Mouse (Mus musculus): Measurements from ENCODE around the gene Fut2. TPM values are rescaled to one million over a fixed set of nuclear protein-coding genes. Genes with fewer than 3 reads are reported as not detected.

Fut2 gene
- total RNA-seq (2023; ENCODE audit: inconsistent age): not detected in 4 replicates

GRCm38 (mm10) chr7:45666161-45666560 is at the start of gene Fut2:
Gene Fut2, minus strand, starts transcription at chr7:45666394.

GRCm38 (mm10) chr7:45715090-45715708 is 49.0 kb upstream of the Fut2 start, which contains the start of gene Rpl18:
Gene Rpl18, plus strand, starts transcription at chr7:45715457.

GRCm38 (mm10) chr7:45704730-45705442 is 38.7 kb upstream of the Fut2 start, which contains the start of gene Dbp:
Gene Dbp, plus strand, starts transcription at chr7:45705088.

DNA sequence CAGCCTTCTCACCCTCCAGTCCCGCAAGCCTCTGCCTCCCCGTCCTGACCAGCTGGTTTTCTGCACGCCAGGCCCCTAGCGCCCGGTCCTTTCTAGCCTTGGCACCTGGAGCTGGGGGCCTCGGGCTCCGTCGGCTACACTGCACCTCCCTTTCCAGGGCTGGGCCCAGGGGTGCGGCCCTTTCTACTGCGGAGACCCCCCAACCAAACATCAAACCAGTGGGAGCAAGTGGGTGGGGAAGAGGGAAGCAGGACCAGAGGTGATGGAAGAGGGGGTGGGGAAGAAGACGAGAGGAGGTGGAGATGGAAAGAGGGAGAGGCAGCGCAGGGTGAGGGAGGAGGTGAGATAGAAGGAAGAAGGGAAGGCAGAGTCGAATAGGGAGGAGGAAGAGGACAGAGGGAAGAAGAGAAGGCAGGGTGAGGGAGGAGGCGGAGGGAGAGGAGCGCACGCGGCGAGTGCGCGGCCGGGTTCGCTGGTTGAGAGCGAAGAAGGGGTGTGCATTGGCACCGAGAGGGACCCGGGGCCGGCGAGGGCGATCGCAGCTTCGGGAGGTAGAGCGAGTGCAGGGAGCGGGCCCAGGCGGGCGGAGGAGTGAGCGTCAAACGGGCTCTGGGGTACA is 33.4 kb upstream of the Fut2 start, which contains the start of gene Car11:
TSS of gene Car11 (plus strand) at position 321 of the 619 bp plus-strand sequence.

DNA sequence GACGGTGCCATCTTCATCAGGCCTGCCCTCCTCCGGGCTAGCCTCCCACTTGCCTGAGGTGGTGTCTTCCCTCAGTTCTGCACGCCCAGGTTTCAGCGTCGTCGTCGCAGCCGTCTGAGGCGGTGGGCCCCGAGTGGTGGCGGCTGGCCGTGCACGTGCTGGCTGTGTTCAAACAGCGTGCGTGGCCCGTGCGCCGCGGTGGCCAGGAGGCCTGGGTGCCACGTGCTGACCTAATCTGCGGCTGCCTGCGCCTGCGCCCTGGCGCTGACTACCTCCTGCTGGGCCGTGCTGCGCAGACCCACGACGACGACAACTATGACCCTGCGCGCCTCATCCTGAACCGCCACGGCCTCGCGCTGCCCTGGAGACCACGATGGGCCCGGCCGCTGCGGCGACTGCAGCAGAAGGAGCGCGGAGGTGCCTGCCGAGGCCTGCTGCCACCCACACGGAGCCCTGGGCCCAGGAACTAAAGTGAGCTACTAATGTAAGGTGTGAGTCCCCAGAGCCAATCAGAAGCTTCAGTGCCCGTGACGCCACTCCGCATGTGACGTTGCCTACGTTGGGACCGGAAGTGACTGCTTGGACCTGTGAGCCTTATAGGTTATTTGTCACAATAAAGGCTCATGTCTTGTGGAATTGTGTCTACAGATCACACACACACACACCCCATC is 27.9 kb upstream of the Fut2 start, which contains the start of gene Sec1:
TSS of gene Sec1 (minus strand) at position 482 of the 671 bp plus-strand sequence.

DNA sequence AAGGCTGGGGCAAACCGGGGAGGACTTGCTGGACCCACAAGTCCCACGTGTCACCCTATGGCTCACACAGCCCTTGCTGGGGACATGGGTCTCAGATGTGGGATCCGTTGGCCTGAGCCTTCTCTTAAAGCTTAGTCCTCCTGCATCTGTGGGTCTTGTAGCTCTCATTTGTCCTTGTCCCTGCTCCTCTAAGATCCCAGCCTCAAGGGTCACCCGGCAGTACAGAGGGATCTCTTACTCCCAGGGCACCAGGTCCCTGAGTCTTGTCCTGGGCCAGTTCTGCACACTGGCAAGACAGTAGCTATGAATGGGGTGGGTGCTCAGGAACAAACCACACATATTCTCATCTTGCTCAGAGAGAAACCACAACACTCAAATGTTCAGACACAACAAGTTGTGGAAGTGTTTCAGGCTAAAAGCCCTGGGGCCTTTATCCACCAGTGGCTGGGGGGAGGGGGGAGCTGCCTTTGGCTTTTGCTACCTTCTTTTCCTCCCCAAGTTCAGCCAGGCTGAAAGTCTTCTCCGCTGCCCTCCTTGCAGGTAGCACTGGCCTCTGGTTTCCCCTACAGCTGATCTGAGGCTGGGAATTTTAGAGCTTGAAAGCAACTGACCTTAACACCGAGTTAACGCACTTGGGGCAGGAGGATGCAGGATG is 17.3 kb upstream of the Fut2 start, which contains the start of gene Ntn5:
TSS of gene Ntn5 (plus strand) at position 627 of the 655 bp plus-strand sequence.

DNA sequence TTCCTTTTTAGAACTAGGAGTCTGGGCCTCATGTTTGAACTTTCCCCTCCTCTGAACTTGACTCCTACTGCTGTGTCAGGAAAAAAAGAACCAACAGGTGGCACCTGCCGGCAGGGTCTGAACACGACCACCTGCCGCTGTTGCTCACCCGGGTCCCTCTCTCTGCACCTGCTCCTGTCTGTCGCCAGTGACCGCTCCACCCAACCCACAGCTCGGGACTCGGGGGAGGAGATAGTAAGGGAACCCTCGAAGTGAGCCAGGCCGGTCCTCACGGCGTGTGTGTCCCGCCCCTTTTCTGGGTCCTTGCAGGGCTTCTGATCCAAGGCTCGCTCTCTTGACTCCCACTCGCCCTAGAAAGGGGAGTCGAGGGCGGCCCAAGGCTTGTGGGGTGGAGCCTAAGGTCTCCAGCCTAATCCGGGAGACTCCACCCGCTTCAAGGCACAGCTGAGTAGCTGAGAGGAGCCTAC is 26.6 kb downstream of the Fut2 start, which contains the start of gene Mamstr:
TSS of gene Mamstr (plus strand) at position 417 of the 467 bp plus-strand sequence.

GRCm38 (mm10) chr7:45627261-45627660 is 38.9 kb downstream of the Fut2 start, which contains the start of gene Rasip1:
Gene Rasip1, plus strand, starts transcription at chr7:45627488.

DNA sequence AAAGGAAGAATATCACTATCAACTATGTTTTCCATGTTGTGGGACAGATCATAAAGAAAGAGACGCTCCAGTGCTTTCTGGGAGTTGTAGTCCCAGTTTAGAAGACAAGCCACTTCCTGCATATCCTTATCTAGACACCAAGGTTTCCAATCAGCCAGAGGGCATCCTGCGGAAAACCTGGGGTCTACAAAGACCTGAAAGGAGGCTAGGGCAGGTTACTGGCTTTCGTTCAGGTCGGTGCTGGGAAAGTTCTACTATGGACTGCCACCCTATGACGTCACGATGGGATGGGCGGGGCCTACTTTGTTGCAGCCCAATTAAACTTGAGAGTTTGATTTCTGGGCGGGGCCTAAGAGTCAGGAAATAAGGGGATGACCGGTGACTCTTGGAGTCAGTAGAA is 44.8 kb downstream of the Fut2 start, which contains the start of gene Izumo1:
TSS of gene Izumo1 (plus strand) at position 369 of the 400 bp plus-strand sequence.

GRCm38 (mm10) chr7:45617042-45617695 is 49.0 kb downstream of the Fut2 start, which contains the start of gene Fut1:
Gene Fut1, plus strand, starts transcription at chr7:45617289.

Other genes with a start within 250 kb of the Fut2 start
- not detected in 4 replicates for gene Lhb, start 245.6 kb downstream of the Fut2 start, total RNA-seq (2023; ENCODE audit: inconsistent age)
- 15.2 to 19.8 TPM (median 17.4 TPM) in 4 replicates for gene Gys1, start 231.6 kb downstream of the Fut2 start, total RNA-seq (2023; ENCODE audit: inconsistent age)
- 38.2 to 60.2 TPM (median 47.5 TPM) in 4 replicates for gene Ruvbl2, start 228.3 kb downstream of the Fut2 start, total RNA-seq (2023; ENCODE audit: inconsistent age)
- gene Ftl1, start 206.5 kb downstream of the Fut2 start, total RNA-seq (2023; ENCODE audit: inconsistent age): 648 to 704 TPM (median 682 TPM) in 4 replicates
- gene Bax, start 199.5 kb downstream of the Fut2 start, total RNA-seq (2023; ENCODE audit: inconsistent age): 107 to 138 TPM (median 119 TPM) in 4 replicates
- not detected in 4 replicates for gene Tulp2, start 184.5 kb downstream of the Fut2 start, total RNA-seq (2023; ENCODE audit: inconsistent age)
- gene Gm45808, start 179.6 kb downstream of the Fut2 start, total RNA-seq (2023; ENCODE audit: inconsistent age): 0.77 to 1.8 TPM (median 0.98 TPM) in 4 replicates
- gene Dhdh, start 177.6 kb downstream of the Fut2 start, total RNA-seq (2023; ENCODE audit: inconsistent age): 2.9 to 3.9 TPM (median 3.5 TPM) in 4 replicates
- gene Nucb1, start 156.0 kb downstream of the Fut2 start, total RNA-seq (2023; ENCODE audit: inconsistent age): 76.1 to 93.0 TPM (median 84.2 TPM) in 4 replicates
- 1,362 to 1,471 TPM (median 1,417 TPM) in 4 replicates for gene Ppp1r15a, start 140.1 kb downstream of the Fut2 start, total RNA-seq (2023; ENCODE audit: inconsistent age)
- gene Plekha4, start 140.1 kb downstream of the Fut2 start, total RNA-seq (2023; ENCODE audit: inconsistent age): 0.83 to 4.6 TPM (median 2.2 TPM) in 4 replicates
- gene Hsd17b14, start 111.5 kb downstream of the Fut2 start, total RNA-seq (2023; ENCODE audit: inconsistent age): not detected in 4 replicates
- 27.1 to 39.9 TPM (median 32.9 TPM) in 4 replicates for gene Bcat2, start 96.2 kb downstream of the Fut2 start, total RNA-seq (2023; ENCODE audit: inconsistent age)
- not detected in 4 replicates for gene Fgf21, start 50.9 kb downstream of the Fut2 start, total RNA-seq (2023; ENCODE audit: inconsistent age)
- gene Fut1, start 49.1 kb downstream of the Fut2 start, total RNA-seq (2023; ENCODE audit: inconsistent age): not detected in 4 replicates
- not detected in 4 replicates for gene Izumo1, start 44.6 kb downstream of the Fut2 start, total RNA-seq (2023; ENCODE audit: inconsistent age)
- 0.27 to 0.35 TPM in 2 of 4 replicates, not detected in the others for gene Rasip1, start 38.9 kb downstream of the Fut2 start, total RNA-seq (2023; ENCODE audit: inconsistent age)
- not detected in 4 replicates for gene Mamstr, start 26.4 kb downstream of the Fut2 start, total RNA-seq (2023; ENCODE audit: inconsistent age)
- 0.42 TPM in 1 of 4 replicates, not detected in the others for gene Ntn5, start 17.6 kb upstream of the Fut2 start, total RNA-seq (2023; ENCODE audit: inconsistent age)
- 0.27 TPM in 1 of 4 replicates, not detected in the others for gene Sec1, start 28.0 kb upstream of the Fut2 start, total RNA-seq (2023; ENCODE audit: inconsistent age)
- gene Car11, start 33.4 kb upstream of the Fut2 start, total RNA-seq (2023; ENCODE audit: inconsistent age): not detected in 4 replicates
- 17.8 to 20.5 TPM (median 19.0 TPM) in 4 replicates for gene Dbp, start 38.7 kb upstream of the Fut2 start, total RNA-seq (2023; ENCODE audit: inconsistent age)
- 2,003 to 2,338 TPM (median 2,227 TPM) in 4 replicates for gene Rpl18, start 49.1 kb upstream of the Fut2 start, total RNA-seq (2023; ENCODE audit: inconsistent age)
- gene Sphk2, start 51.6 kb upstream of the Fut2 start, total RNA-seq (2023; ENCODE audit: inconsistent age): 30.8 to 37.6 TPM (median 33.8 TPM) in 4 replicates
- gene Fam83e, start 54.8 kb upstream of the Fut2 start, total RNA-seq (2023; ENCODE audit: inconsistent age): 0.77 to 1.7 TPM (median 1.3 TPM) in 4 replicates
- not detected in 4 replicates for gene Spaca4, start 59.4 kb upstream of the Fut2 start, total RNA-seq (2023; ENCODE audit: inconsistent age)
- 0.19 to 0.27 TPM (median 0.21 TPM) in 3 of 4 replicates, not detected in the other for gene Lmtk3, start 117.3 kb upstream of the Fut2 start, total RNA-seq (2023; ENCODE audit: inconsistent age)
- gene Sult2b1, start 118.3 kb upstream of the Fut2 start, total RNA-seq (2023; ENCODE audit: inconsistent age): 1.3 to 1.9 TPM in 2 of 4 replicates, not detected in the others
- 136 to 151 TPM (median 143 TPM) in 4 replicates for gene Cyth2, start 148.2 kb upstream of the Fut2 start, total RNA-seq (2023; ENCODE audit: inconsistent age)
- gene Kcnj14, start 158.4 kb upstream of the Fut2 start, total RNA-seq (2023; ENCODE audit: inconsistent age): 1.8 to 5.1 TPM (median 3.7 TPM) in 4 replicates
- gene Grwd1, start 164.6 kb upstream of the Fut2 start, total RNA-seq (2023; ENCODE audit: inconsistent age): 26.1 to 38.5 TPM (median 31.5 TPM) in 4 replicates
- 58.3 to 59.3 TPM (median 58.7 TPM) in 4 replicates for gene Kdelr1, start 206.4 kb upstream of the Fut2 start, total RNA-seq (2023; ENCODE audit: inconsistent age)
- gene Grin2d, start 212.0 kb upstream of the Fut2 start, total RNA-seq (2023; ENCODE audit: inconsistent age): 0.29 to 0.55 TPM (median 0.35 TPM) in 4 replicates
- not detected in 4 replicates for gene Syngr4, start 230.3 kb upstream of the Fut2 start, total RNA-seq (2023; ENCODE audit: inconsistent age)
- 5.5 to 10.0 TPM (median 7.1 TPM) in 4 replicates for gene Tmem143, start 230.5 kb upstream of the Fut2 start, total RNA-seq (2023; ENCODE audit: inconsistent age)